Mouse (Mus musculus) stomach, postnatal 0 days (tissue): Measurements from ENCODE around the gene 4933430I17Rik.

Experiments used
- CTCF ChIP-seq: IDR thresholded peaks from 2 replicates; pipeline ENCODE4 v1.5.1; 2016; ENCODE audit warnings: antibody characterized with exemption, low read depth, mild to moderate bottlenecking, moderate library complexity
- EP300 ChIP-seq: optimal IDR thresholded peaks from 2 replicates; pipeline ENCODE3; 2016; ENCODE audit warnings: antibody characterized with exemption

DNA sequence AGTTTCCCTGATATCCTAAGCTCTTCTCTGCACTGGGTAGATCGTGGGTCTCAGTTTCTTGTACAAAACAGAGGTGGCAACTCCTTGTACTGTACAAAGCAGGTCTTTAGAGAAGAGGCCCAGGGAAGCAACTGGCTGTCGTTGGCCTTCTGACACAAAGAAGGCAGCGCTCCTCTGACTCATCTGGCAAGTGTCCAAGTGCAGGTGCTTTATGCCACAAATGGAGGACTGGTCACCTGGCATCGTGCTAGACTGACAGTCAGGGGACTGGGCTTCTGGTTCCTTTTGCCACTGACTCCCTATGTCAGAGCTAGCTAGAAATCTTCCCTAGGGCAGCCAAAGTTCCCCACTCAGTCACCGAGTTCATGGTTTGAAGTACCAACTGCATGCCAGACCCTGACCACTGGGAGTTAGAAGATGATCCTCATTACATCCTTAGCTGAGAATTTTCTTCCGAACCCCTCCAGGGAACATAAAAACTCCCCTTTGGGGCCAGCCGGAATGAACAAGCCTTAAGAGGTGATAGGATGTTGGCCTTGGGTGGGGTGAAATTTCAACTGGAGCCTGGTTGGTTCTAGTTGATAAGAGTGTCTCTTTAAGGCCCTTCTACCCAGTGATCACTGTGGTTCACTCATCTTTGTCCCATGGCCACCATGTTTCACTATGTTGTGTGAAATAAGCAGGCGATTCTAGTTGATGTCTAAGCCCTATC, 39.6 kb upstream of the 4933430I17Rik start:
- TF ChIP-seq CTCF (no peak), EP300 (no peak)
